Mouse (Mus musculus) retina, postnatal 7 days (tissue): ENCODE measurements around the gene Sox8.

Source experiments
- DNase-seq: peaks from one replicate; pipeline ENCODE4 v3.0.0-alpha.2; 2012; ENCODE audit warnings: low read depth, low spot score

The Sox8 gene

GRCm38 (mm10) chr17:25555666-25556629 is 14.5 kb downstream of the Sox8 start:
- DNase-seq = no peak

GRCm38 (mm10) chr17:25555159-25555558 is 15.3 kb downstream of the Sox8 start:
- no peak for DNase-seq

GRCm38 (mm10) chr17:25551313-25551712 is 19.2 kb downstream of the Sox8 start:
- no peak for DNase-seq

GRCm38 (mm10) chr17:25550020-25550419 is 20.5 kb downstream of the Sox8 start:
- DNase-seq = no peak

GRCm38 (mm10) chr17:25547026-25547425 is 23.5 kb downstream of the Sox8 start:
- DNase-seq = no peak

- DNase-seq = no peak
Observed at GRCm38 (mm10) chr17:25541768-25542167, 28.7 kb downstream of the Sox8 start.

GRCm38 (mm10) chr17:25540731-25541130 is 29.8 kb downstream of the Sox8 start:
- no peak for DNase-seq

- no peak for DNase-seq
Observed at GRCm38 (mm10) chr17:25538945-25539875, 31.3 kb downstream of the Sox8 start.

- DNase-seq = no peak
Observed at GRCm38 (mm10) chr17:25530357-25531022, 40.0 kb downstream of the Sox8 start.

- no peak for DNase-seq
Observed at GRCm38 (mm10) chr17:25522080-25522479, 48.4 kb downstream of the Sox8 start.

GRCm38 (mm10) chr17:25520492-25520891 is 50.0 kb downstream of the Sox8 start:
- no peak for DNase-seq

GRCm38 (mm10) chr17:25519511-25519910 is 51.0 kb downstream of the Sox8 start:
- no peak for DNase-seq

GRCm38 (mm10) chr17:25518144-25518543 is 52.3 kb downstream of the Sox8 start:
- no peak for DNase-seq

GRCm38 (mm10) chr17:25516315-25516714 is 54.2 kb downstream of the Sox8 start:
- DNase-seq = no peak
